Mouse (Mus musculus) midbrain, embryonic 14.5 days (tissue): Measurements from ENCODE around the gene Adh5. TPM values are rescaled to one million over a fixed set of nuclear protein-coding genes. Genes with fewer than 3 reads are reported as not detected.

ENCODE experiments used
- ATAC-seq: fragments of 200-750 bp; cut with Nextera tagmentation; 2 replicates; pipeline ENCODE4 v1.8.0; 2017; ENCODE audit warnings: moderate number of reproducible peaks, moderate library complexity; ENCODE audit not compliant: low FRiP score, low TSS enrichment
- DNase-seq: peaks from one replicate; pipeline ENCODE4 v3.0.0-alpha.2; 2015
- H3K27ac ChIP-seq: fragments of 300-500 bp; sonication (generic); replicated peaks from 2 replicates; pipeline ENCODE4 v1.5.1; 2014; ENCODE audit warnings: mild to moderate bottlenecking, low read depth, low read length, moderate library complexity
- H3K27me3 ChIP-seq: fragments of 300-500 bp; sonication (generic); 2 replicates; pipeline ENCODE4 v1.6.1; 2014; ENCODE audit warnings: low read length, control low read depth, mixed read lengths; ENCODE audit not compliant: control insufficient read depth, insufficient read depth
- H3K36me3 ChIP-seq: fragments of 300-500 bp; sonication (generic); 2 replicates; pipeline ENCODE4 v1.6.1; 2014; ENCODE audit warnings: low read length, control low read depth; ENCODE audit not compliant: control insufficient read depth, insufficient read depth
- H3K4me1 ChIP-seq: fragments of 300-500 bp; sonication (generic); 2 replicates; pipeline ENCODE4 v1.6.1; 2014; ENCODE audit warnings: mild to moderate bottlenecking, antibody characterized with exemption, low read length, control low read depth; ENCODE audit not compliant: control insufficient read depth, insufficient read depth
- H3K4me2 ChIP-seq: fragments of 300-500 bp; sonication (generic); 2 replicates; pipeline ENCODE4 v1.6.1; 2014; ENCODE audit warnings: mild to moderate bottlenecking, low read length, moderate library complexity
- H3K4me3 ChIP-seq: fragments of 300-500 bp; sonication (generic); replicated peaks from 2 replicates; pipeline ENCODE4 v1.5.1; 2014; ENCODE audit warnings: low read depth, low read length
- H3K9ac ChIP-seq: fragments of 300-500 bp; sonication (generic); replicated peaks from 2 replicates; pipeline ENCODE4 v1.6.1; 2014; ENCODE audit warnings: mild to moderate bottlenecking, low read length, moderate library complexity
- H3K9me3 ChIP-seq: fragments of 300-500 bp; sonication (generic); 2 replicates; pipeline ENCODE4 v1.6.1; 2016; ENCODE audit warnings: low read length, control low read depth, mixed read lengths; ENCODE audit not compliant: control insufficient read depth
- WGBS: fragments of 180-500 bp; shearing (Covaris S2); extraction: QIAGEN DNeasy Blood & Tissue Kit; methylation state at CpG from one replicate; pipeline ENCODE4 v1.1.7; 2014; 5-methylcytosine and 5-hydroxymethylcytosine counted together
- polyA plus RNA-seq: library from polyadenylated mRNA; unstranded; fragments of >200 nt; fragmentation: Nextera tagmentation; extraction: Ambion mirVana; gene quantifications from 2 replicates; pipeline ENCODE4 v1.2.1, GENCODE M21; 2014

The Adh5 gene
- polyA plus RNA-seq, 1 experiment from 2014 or later = 238 TPM

DNA sequence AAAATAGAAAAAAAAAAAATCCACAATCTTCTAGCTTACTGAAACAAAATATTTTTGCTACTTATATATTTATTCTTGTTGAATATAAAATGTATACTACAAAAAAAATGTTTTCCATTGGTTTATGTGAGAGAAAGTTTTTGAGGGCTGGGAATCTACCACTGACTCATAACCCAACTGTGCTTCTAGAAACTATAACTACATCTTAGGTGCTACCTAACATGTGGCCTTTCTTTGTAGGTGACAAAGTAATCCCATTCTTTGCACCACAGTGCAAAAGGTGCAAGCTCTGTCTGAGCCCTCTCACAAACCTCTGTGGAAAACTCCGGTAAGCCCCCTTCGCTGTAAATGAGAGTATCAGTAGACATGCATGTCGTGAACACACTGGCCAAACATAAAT lies 22.5 kb upstream of the Adh5 start:
- Histone ChIP-seq H3K4me3 (no peak overlapping the region), H3K4me2 (no peak overlapping the region), H3K9ac (no peak overlapping the region), H3K36me3 (no peaks in the 10 kb centered on the region), H3K27ac (no peak overlapping the region), H3K27me3 (no peaks in the 10 kb centered on the region), H3K4me1 (no peaks in the 10 kb centered on the region), H3K9me3 (no peaks in the 10 kb centered on the region)
- DNase-seq = no peak
- ATAC-seq = no peak
- WGBS = 94% methylated on average over 3 of the region's 3 CpGs

DNA sequence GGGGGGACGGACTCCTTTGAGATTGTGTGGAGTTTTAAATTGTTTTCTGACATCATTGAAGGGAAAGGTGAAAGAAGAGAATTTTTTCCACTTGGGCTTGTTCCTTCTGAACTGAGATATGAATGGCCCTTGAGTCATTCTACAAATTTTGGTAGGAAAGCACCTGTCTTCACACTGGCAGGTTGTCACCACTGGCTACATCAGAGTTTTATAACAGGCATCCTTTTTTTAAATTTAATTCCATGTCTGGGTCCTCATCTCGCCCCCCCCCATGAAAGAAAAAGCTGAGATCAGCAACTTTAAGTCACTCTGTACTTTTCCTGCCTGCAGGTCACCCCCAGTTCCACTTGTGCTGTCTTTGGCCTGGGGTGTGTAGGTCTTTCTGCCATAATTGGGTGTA lies 19.2 kb upstream of the Adh5 start:
- Histone ChIP-seq H3K27ac (no peak overlapping the region), H3K36me3 (no peaks in the 10 kb centered on the region), H3K27me3 (no peaks in the 10 kb centered on the region), H3K4me3 (no peak overlapping the region), H3K9ac (no peak overlapping the region), H3K4me1 (no peaks in the 10 kb centered on the region), H3K4me2 (no peak overlapping the region), H3K9me3 (no peaks in the 10 kb centered on the region)
- DNase-seq = no peak
- no peak for ATAC-seq
- 68% methylated on average over 2 of the region's 2 CpGs for WGBS

DNA sequence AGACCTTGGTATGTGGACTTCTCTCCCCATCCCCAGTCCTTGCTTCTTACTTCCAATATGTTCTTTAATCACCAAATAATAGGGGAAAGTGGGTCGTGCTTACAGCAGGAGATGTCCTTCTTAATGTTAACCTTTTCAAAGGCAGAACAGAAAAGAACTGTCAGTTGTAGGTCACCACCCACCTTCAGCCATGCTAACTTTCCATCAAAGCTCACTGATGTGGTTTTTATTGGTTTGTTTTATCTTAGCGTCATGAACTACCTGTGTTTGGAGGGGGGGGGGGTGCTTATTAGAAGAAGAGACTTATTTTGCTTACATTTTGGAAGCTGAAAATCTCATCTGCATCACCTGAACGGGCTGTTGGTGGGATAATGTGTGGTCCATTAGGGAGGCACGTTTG lies 18.6 kb upstream of the Adh5 start:
- no peak for ATAC-seq
- H3K4me3 ChIP-seq = no peak overlapping the region
- 69% methylated on average over 4 of the region's 4 CpGs for WGBS

DNA sequence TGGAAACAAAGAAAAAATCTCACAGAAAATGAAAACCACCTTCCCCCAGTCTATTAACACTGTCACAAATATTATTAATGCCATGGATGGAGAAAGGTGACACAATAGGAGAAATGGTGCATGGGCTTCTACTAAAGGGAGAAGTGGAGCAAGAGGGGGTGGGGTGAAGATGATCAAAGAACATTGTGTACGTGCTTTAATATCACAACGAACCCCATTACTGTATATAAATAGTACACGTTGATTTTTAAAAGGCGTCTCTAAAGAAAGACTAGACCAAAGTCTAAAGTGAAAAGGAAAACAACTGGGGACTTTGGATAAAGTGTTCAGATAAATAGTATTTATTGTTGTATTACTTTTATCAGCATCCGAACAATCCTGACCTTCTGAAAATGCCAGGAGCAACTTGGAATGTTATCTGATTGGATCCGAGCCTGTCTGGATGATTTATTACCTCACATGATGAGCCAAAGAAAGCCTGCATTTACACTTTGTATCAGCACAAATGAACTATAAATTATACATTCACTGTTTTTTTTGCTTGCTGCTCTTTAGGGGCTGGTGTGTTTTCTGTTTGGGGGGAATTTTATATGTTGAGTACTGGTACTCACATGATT lies 12.4 kb upstream of the Adh5 start:
- Histone ChIP-seq H3K4me2 (no peak overlapping the region), H3K27ac (no peak overlapping the region), H3K4me3 (no peak overlapping the region), H3K36me3 (no peaks in the 10 kb centered on the region), H3K9me3 (no peaks in the 10 kb centered on the region), H3K9ac (no peak overlapping the region), H3K27me3 (no peaks in the 10 kb centered on the region), H3K4me1 (no peaks in the 10 kb centered on the region)
- ATAC-seq (no peak), DNase-seq (no peak)
- 88% methylated on average over 6 of the region's 6 CpGs for WGBS

More for the DNA sequence above, 18.6 kb upstream of the Adh5 start:
- Histone ChIP-seq H3K9me3 (no peaks in the 10 kb centered on the region), H3K4me1 (no peaks in the 10 kb centered on the region), H3K9ac (no peak overlapping the region), H3K4me2 (no peak overlapping the region), H3K27me3 (no peaks in the 10 kb centered on the region), H3K36me3 (no peaks in the 10 kb centered on the region), H3K27ac (no peak overlapping the region)
- DNase-seq = no peak

DNA sequence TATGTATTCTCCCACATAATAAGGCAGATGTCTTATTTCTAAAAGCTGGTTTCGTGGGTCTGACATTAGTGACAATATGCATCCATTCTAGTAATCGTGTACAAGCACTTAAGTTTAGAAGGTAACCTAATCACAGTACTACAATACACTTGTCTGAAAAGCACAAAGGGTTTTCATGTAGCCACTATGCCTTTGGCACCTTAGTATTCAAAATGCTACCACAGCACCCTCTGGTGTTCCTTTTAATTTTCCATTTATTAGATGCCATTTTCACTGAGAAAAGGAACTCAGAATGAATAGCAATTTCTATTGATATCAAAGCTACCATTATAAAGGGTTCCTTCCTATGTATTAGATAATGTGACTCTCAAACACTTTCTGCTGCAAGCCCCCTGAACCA lies 11.1 kb upstream of the Adh5 start:
- H3K36me3 ChIP-seq = no peaks in the 10 kb centered on the region
- no peaks in the 10 kb centered on the region for H3K4me1 ChIP-seq
- no peak for ATAC-seq
- no peak overlapping the region for H3K27ac ChIP-seq
- no peaks in the 10 kb centered on the region for H3K9me3 ChIP-seq
- H3K27me3 ChIP-seq = no peaks in the 10 kb centered on the region
- no peak overlapping the region for H3K4me2 ChIP-seq
- H3K4me3 ChIP-seq = no peak overlapping the region
- WGBS = 67% methylated on average over 2 of the region's 2 CpGs
- H3K9ac ChIP-seq = no peak overlapping the region
- DNase-seq = peak; percentile 88

- Histone ChIP-seq H3K27me3 (no peaks in the 10 kb centered on the region), H3K27ac (no peak overlapping the region), H3K4me3 (no peak overlapping the region), H3K4me1 (0 out of 2 replicates have a peak, but pooled peaks cover 4% of the 10 kb centered on the region), H3K9me3 (no peaks in the 10 kb centered on the region), H3K9ac (no peak overlapping the region), H3K36me3 (no peaks in the 10 kb centered on the region), H3K4me2 (no peak overlapping the region)
- DNase-seq (no peak), ATAC-seq (no peak)
- WGBS = 81% methylated on average over 3 of the region's 3 CpGs
Observed at GRCm38 (mm10) chr3:138438716-138439115, 4.2 kb upstream of the Adh5 start.

DNA sequence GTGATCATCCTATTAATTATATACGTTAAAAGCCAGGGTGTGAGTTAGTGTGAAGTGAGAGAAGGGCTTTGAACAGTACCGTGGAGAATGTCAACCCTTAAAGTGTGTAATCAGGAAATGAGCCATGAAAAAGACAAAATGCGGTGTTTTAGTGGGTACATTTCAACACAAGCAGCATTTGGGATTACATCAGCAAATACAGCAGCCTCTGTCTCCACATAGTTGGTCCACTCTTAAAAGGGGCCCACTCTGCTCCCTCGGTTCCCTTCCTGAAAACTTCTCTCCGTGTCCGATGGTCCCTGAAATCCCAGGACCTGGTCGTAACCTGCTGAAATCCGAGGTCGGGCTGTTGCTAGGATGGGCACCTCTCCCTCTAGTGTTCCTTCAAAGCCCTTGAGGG lies 690 bp upstream of the Adh5 start:
- H3K36me3 ChIP-seq = peaks cover 17% of the 10 kb centered on the region
- peak overlapping the region; percentile 77 for H3K4me3 ChIP-seq
- peak overlapping the region; percentile 87; the same call in 1 of the 2 replicates for H3K27ac ChIP-seq
- peak overlapping the region; percentile 85 for H3K9ac ChIP-seq
- H3K4me2 ChIP-seq = peak overlapping the region; percentile 86
- no peaks in the 10 kb centered on the region for H3K27me3 ChIP-seq
- H3K4me1 ChIP-seq = peaks cover 10% of the 10 kb centered on the region
- DNase-seq = no peak
- no peaks in the 10 kb centered on the region for H3K9me3 ChIP-seq
- ATAC-seq = 0 out of 2 replicates have a peak, but pooled peaks have one; percentile 0
- 2% methylated on average over 9 of the region's 9 CpGs for WGBS

DNA sequence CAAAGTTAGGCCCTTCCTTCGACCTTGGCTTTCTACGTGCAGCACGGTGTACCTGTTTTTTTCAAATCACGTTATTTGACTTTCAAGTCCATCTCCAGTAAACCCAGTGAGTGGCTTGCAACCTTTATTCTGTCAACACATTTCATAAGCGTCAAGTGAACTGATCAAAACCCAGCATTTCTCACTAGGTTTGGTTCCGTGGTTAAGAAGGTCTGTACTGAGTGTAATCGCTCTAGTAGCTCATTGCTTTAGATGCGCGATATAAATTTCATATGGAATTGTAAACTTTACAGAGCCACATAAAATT lies 525 bp downstream of the Adh5 start:
- peaks cover 10% of the 10 kb centered on the region for H3K4me1 ChIP-seq
- ATAC-seq (no peak), DNase-seq (no peak)
- H3K27me3 ChIP-seq = no peaks in the 10 kb centered on the region
- no peaks in the 10 kb centered on the region for H3K9me3 ChIP-seq
- H3K27ac ChIP-seq = peak overlapping the region; percentile 87
- H3K36me3 ChIP-seq = peaks cover 26% of the 10 kb centered on the region
- peak overlapping the region; percentile 85 for H3K9ac ChIP-seq
- peak overlapping the region; percentile 77 for H3K4me3 ChIP-seq
- H3K4me2 ChIP-seq = peak overlapping the region; percentile 86
- WGBS = 3% methylated on average over 9 of the region's 9 CpGs

DNA sequence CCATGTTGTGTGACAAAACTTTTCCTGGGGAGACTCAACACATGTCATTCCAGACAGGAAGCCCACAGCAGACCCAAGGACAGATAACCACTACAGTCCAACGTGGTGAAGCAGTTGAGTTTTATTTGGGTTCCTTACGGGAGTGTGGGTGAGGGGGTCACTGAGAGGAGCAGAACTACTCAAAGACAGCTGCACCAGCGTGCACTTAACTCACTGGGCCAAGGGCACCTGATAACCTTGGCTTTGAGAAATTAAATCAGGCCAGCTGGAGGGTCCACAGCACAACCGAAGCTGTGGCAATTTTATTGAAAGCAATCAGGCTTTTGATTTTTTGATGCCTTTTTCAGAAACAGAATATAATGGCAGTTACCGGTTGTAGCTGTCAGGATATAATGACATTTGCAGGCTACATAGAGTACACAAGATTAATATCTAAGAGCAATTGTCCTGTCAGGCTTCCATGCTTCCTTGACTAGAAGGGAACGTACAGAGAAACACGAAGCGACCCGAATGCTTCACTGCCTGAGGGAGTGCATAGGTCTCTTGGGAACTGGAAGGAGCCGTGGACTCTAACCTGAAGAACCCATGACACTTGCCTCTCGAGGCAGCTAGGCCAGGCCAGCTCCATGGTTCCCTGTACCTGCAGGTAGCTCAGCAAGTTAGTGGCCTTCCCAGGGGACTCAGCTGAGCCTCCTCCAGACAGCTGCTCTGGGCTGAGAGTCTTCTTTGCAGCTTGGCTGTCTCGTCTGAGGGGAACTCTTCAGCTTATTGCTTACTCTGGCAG lies 5.4 kb downstream of the Adh5 start:
- Histone ChIP-seq H3K36me3 (peaks cover 70% of the 10 kb centered on the region), H3K9me3 (no peaks in the 10 kb centered on the region), H3K4me2 (no peak overlapping the region), H3K27me3 (no peaks in the 10 kb centered on the region), H3K9ac (no peak overlapping the region), H3K27ac (no peak overlapping the region), H3K4me1 (peaks cover 5% of the 10 kb centered on the region), H3K4me3 (no peak overlapping the region)
- WGBS = 83% methylated on average over 12 of the region's 12 CpGs
- DNase-seq (no peak), ATAC-seq (no peak)
